Mouse (Mus musculus) spleen, adult 2 months (tissue): Measurements from ENCODE around the gene Scfd2.

ENCODE experiments used
- CTCF ChIP-seq: fragments of 200-500 bp; IDR thresholded peaks from 2 replicates; pipeline ENCODE4 v1.5.1; 2011; ENCODE audit warnings: mild to moderate bottlenecking, inconsistent platforms; ENCODE audit not compliant: insufficient read depth, insufficient read length, insufficient replicate concordance; ENCODE audit errors: extremely low read depth
- POLR2A ChIP-seq: fragments of 200-500 bp; IDR thresholded peaks from 2 replicates; pipeline ENCODE4 v1.6.1; 2011; ENCODE audit warnings: low read depth, low read length, inconsistent platforms

- TF ChIP-seq CTCF (peak; percentile 5; the same call in 1 of the 2 replicates), POLR2A (peak; percentile 25; the same call in 1 of the 2 replicates)
Observed at GRCm38 (mm10) chr5:74194841-74195613, 336.5 kb downstream of the Scfd2 start, which contains the start of gene Rasl11b.
